Mouse (Mus musculus): ENCODE data around the gene Ticam1.

Ticam1 gene

DNA sequence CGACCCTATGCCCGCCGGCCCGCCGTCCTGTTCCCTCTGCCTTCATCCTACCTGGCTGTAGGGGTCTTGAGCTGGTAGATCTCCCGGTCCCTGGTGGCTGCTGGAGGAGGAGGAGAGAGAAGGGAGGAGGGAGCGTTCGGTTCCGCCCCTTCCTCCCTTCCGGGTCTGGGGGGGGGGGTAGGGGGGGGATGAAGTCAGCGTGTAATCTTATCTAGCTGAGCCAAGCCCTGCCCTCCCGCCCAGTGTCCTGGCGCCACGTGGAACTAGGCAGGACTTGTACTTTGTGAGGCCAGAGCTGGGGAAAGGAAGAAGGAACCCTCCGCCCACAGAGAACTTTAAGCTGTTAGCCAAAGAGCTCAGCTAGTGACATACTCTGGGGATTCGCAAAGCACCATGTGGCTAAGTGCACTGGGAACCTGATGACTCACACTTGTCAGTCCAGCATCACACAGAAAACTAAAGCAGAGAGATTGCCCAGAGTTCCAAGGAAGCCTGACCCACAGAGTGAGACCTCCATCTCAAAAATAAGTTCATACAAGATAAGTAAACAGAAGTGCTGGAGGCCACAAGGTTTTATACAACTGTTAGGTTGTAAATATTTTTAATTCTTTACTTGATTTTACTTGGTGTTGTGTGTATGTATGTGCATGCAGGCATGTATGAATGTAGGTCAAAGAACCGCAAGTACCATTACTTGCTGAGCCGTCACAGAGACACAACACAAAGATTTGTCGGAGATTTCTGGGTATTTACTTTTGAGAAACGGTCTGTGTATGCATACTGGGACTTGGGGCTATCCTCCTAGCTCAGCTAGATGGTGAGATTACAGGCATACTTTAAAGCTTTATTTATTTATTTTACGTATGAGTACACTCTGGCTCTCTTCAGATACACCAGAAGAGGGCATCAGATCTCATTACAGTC is at the start of gene Ticam1:
Gene Ticam1 (minus strand): TSS at position 144 of the 924 bp plus-strand sequence.
- peak; percentile 69 to 78 for DNase-seq

DNA sequence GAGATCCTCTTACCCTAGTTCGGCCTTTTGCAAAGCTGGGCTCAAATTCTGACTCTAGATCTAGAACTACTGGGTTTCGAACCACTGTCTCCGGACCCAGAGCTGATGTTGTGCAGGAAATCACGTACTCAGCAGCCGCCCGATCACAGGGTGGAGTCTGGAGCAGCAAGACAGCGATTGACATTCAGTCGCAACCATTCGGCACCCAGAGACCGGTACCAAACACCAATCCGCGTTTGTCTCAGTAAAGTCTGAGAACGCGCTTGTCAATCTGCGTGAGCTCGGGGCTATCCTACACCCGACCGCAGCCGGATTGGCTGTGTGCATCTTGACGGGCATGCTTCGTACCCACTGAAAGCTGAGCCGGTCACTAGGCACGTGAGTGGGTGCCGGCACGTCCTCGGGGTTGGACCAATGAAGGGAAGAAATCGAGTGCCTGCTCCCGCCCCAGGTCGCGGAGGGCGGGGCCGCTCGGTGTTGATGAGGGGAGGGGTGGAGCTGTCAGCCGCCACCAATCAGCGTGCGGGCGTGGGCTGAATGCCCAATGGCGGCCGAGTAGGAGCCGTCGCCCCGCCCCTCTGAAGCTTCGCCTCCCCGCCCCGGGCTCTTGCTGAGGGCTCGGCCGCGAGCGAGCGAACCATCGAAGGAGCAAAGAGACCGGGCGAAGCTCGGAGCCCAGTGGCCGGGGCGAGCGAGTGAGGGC is 49.0 kb upstream of the Ticam1 start, which contains the start of gene Kdm4b:
Gene Kdm4b (plus strand): TSS at position 613 of the 703 bp plus-strand sequence.
- peak; percentile 98 to 100 for DNase-seq

DNA sequence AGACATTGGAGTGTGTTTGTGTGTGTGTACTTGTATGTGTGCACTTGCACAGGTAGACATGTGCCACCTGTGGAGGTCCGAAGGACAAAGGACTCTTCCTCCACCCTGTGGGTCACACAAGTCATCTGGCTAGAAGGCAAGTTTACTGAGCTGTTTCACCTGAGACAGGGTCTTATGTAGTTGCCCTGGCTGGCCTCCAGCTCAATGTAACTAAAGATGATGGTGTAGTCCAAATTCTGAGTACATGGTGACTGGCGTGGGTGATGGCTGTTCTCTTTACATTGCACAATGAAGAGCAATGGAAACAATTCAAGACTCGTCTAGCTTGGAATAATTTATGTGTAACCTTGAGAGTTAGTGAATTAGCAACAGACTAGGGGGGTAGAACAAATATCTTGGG is 47.8 kb upstream of the Ticam1 start:
- DNase-seq = no peak

DNA sequence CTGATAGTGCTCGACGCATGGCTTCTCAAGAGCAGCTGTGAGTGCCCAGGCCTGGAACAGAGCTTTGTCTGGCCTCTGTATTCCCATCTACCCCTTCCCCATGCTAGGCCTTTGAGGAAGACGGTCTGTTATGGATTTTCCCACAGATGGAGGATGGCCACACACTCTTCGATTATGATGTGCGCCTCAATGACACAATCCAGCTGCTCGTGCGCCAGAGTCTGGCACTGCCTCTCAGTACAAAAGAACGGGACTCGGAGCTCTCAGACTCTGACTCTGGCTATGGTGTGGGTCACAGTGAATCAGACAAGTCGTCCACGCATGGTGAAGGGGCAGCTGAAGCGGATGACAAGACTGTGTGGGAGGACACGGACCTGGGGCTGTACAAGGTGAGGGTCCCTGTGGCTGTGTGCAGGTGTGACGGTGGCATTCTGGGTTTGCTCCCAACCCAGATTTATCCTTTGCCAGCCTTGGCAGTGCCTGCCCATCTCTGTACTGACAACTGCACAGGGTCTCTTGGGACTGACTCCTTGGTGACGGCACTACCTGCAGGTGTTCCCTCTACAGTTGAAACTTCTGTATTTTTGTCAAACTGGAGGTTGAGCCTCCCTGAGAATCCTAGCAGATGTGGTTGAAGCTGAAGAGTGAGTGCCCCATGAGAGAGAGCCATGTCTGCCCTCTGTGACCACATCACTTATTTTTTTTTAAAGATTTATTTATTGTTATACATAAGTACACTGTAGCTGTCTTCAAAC is 32.8 kb upstream of the Ticam1 start:
- no peak for DNase-seq

DNA sequence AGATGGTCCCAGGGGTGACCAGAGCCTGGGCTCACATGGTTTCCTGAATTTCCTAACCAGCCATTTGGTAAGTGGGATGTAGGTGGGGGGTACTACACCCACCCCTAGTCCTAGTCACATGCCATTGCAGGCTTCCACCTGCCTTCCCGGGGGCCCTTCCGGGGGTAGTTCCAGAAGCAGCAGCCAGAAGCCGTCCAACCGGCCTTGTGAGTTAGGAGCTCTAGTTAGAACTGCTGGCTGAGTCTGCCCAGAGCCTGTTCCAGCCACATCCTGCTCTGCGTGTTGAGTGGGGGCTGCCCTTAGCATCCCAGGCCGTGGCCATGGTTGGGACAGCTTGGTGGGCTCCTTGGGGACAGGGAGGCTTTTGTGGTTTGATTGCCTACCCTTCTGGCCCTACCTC is 31.5 kb upstream of the Ticam1 start:
- no peak for DNase-seq

DNA sequence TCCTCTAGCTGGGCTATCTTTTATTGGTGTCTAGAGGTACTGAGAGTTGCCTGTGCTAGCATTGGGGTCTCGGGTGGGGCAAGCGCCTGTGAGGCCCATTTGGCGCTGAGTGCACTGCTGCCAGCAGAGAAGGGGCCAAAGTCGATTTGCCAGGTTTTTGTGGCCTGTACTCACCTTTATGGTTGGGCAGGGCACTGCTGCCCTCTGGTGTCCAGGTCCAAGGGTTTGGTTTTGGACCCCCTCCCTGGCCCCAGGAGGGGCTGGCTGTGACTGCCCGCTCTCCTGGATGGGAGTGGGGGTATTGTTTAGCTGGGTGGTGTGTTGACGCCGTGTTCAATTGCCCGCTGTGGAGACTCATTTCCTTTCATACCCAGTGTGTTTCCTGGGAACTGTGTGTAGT is 29.2 kb upstream of the Ticam1 start:
- peak in 1 of 2 experiments; percentile 44 for DNase-seq

DNA sequence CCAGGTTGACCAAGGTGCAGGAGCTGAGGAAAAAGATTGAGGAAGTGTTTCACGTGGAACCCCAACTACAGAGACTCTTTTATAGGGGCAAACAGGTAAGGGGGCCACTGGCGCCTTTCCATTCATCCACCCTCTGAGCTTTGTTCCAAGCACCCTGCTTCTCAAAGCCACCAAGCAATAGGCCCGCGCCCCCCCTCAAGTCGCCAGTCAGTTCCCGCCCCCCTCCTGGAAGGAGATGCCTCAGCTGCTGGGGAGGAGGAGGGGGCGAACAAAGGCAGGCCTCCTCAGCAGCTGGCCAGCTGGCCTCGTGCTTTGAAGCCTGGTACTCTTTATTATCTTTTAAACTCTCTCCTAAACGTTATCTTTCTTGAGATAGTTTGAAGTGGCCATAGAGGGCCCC is 28.6 kb upstream of the Ticam1 start:
- no peak for DNase-seq

DNA sequence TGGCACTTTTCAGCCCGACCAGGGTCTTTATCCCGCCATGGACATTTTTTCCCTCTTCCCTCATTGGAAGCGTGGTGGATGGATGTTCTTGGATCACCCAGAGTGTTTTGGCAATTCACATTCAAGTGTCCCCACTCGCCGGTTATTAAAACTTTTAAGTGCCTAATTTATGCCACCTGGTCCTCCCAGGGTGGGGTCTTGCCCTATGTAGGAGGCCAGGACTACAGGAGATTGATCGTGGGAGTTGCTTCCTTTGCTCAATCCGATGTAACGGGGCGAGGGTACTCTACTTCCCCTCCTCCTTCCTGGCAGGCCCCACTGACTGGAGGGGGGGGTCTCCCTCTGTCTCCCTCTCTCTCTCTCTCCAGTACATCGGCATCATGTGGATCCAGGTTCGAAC is 28.1 kb upstream of the Ticam1 start:
- no peak for DNase-seq

DNA sequence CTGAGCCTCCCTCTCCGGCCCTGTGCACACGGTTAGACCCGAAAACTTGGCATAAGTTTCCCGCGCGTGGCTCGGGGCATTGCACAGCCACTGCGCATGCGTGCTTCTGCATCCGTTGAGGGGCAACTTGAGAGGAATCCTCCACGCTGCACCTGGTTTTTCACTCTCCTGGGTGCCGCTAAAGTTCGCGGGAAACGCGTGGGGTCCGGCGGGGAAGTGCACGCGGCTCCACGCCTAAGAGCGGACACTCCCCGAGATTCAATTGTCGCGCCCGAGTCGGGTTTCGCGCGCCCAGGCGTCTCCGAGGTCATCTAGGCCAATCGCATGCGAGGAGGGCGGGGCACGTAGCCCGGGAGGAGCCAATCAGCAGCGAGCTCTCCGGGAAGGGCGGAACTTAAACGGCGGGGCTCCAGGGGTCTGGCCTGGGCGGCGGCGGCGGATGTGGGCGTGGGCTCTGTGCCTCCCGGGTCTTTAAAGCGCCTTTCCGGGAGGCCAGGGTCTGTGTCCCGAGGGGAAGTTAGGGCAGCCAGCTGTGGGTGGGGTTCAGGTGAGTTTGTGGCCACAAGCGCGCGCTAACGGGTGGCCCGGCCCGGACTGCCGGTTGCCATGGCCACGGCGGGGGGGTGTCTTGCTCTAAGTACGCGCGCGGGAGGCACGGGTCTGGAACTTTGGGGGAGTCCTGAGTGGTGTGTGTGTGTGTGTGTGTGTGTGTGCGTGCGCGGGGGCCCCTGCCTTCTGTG is 27.4 kb upstream of the Ticam1 start:
- peak; percentile 93 to 96 for DNase-seq

DNA sequence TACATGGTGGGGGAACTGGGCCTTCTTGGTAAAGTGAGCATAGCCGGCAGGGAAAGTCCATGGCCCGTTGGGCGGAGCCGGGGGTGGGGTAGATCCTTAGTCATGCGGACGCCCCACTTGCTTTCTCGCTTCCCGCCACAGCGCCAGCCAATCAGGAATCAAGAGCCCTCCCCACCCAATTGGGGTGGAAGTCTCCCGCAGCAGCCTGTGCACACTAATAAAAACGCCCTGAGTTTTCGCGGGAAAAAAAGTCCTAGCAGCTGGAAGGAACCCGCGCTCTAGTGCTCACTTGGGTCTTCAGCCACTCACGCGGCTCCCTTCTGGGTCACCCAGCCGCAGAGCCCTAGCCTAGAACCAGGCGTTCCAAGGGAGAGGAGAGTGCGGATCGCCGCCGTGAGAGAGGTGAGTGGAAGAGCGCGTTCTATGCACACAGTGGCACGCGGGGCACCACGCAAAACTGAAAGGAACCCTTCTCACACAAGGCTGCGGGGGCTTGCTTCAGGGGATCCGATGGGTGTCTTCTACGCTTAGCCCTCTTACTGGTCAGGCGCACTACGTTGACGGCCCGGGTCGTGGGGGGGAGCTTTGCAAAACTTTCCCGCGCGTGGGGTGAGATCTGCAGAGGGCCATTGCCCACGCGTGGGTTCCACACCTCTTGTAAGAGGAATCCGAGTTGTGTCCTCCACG is 26.7 kb upstream of the Ticam1 start, which contains the start of gene Uhrf1:
Gene Uhrf1 (plus strand): TSS at position 162 of the 687 bp plus-strand sequence.
- DNase-seq = no peak

DNA sequence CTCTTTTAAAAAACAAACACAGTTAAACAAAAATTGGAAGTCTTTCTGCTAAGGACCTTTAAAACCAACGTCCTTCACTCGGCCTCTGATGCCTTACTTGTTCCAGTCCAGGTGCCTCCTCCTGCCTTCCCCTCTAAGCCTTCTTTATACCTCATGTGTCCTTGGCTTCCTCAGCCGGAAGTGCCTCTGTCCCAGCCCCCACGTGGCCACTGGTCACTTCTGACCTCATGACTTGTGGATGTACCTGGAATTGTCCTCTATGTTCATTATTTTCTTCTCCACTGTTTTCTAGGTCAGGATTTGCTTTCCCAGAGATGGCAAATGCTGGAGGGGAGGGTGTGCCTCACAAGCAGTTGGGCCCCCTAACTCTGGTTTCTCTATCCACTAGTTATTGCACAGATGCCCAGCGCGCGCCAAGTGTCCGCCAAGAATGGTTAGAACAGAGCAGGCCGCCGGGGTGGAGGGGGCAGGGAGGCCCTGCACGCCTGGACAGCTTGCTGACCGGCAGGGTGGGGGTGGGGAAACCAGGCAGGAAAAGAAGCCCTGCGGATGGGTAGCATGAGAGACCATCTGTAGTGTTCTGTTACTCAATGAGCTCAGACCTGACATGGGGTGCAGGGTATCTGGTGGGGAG is 25.9 kb upstream of the Ticam1 start:
- DNase-seq = no peak

DNA sequence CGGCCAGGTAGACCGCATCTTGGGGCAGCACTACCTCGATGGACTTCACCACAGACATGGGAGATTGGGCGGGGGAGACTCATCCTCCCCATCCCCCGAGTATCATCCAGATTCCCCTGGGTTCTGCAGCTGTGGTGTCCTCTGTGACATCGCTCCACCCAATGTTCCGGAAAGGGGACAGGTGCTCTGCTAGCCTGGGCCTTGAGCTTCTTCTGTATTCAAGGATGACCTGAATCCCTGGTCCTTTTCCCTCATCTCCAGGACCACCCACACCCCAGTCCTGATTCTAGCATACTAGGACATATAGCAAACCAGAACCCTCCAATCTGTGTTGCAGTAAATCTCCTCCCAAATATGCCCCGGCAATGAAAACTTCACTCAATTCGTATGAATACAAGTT is 23.6 kb upstream of the Ticam1 start, which contains the start of gene Arrdc5:
Gene Arrdc5 (minus strand): TSS at position 101 of the 400 bp plus-strand sequence.
- no peak for DNase-seq

DNA sequence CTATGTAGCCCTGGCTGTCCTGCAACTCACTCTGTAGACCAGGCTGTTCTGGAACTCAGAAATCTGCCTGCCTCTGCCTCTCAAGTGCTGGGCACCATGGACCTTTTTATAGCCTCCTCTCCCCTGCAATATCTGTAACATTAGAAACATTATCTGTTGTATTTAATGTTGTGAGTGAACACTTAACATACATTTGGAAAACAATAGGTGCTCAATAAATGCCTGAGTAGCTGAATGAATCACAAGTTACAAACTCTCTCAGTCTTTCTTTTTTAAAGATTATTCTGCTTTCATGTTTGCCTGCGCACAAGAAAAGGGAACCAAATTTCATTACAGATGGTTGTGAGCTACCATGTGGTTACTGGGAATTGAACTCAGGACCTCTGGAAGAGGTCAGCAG is 21.7 kb upstream of the Ticam1 start:
- no peak for DNase-seq

DNA sequence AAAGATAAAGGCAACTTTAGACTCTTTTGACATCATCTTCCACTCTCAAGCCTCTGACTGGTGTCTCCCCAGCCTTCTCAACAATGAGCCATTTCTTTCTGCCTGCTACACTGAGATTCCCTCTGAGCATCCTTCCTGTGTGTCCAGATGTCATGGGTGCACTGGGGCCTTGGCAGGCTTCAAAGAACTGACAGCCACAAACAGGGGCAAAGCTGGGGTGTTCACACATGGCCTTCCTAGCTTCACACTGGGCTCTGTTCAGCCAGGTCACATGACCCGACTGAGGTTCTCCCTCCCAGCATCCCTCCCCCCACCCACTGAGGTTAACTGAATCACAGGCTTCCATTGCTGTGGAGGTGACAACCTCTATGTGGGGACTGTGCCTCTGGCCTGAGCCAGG is 19.6 kb upstream of the Ticam1 start:
- DNase-seq = no peak

DNA sequence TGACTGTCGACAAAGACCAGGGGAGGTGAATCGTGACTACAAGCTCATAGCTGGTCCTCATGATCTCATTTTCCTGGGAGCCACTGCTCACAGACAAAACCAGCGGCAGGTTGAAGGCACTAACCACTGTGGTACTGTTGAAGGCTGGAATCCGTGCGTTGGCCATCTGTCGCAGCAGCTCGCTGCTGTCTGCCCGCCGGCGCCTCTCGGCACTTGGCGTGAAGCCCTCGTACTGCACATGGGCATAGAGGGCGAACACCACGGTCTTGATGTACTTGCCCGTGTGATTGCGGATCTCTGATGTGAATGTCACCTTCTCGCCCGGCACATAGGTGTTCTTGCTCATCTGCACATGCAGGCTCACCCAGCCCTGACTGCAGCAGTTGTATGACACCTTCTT is 17.7 kb upstream of the Ticam1 start:
- peak; percentile 70 to 79 for DNase-seq

DNA sequence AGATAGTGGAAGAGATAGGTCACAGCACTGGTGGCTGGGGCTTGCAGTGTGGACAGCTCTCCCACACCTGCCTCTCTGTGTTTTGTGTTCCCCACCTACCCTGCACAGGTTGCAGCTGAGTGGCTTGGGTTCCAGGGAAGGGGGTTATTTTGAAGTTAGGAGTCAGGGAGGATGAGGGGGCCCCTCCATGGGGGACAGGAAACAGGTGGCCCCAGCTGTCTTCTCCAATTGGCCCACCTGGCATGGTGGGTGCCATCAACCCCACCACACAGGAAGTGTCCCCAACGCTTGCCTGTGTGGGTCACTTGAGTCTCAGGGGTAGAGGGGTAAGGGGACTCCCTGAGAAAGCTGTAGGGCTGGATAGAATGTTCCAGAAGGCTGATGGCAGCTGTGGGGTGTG is 16.7 kb upstream of the Ticam1 start:
- no peak for DNase-seq

DNA sequence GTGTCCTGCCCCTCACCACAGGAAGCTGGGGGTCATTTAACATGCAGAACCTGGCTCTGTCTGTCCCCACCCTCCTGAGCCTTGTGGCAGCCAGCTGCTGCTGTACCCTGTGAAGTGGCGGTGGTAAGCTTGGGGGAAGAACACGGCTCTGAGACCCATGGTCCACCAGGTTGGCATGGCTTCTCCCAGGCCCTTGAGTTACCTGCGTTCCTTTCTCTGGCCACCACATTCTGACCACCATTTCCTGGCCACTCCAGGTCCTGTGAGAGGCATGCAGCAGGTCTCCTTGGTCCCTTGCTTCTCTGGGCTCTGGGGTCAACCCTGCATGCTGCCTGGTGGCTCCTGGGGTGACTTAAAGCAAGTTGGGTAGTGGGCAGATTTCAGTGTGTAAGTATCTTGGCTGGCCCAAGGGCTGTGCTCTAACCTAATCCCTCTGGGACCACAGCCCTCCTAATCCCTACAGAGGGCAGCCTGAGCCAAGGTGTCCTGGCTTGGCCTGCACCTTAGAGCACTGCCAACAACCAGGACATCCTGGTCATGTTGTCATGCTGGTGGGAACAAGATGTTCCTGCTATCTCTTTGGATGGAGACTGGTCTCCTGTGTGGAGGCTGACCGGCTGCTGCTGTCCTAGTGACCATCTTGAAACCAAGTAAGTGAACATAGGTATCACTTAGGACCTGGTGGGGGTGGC is 16.1 kb upstream of the Ticam1 start, which contains the start of gene Plin3:
Gene Plin3 (minus strand): TSS at position 343 of the 692 bp plus-strand sequence.
- peak in 1 of 2 experiments; percentile 38 for DNase-seq

DNA sequence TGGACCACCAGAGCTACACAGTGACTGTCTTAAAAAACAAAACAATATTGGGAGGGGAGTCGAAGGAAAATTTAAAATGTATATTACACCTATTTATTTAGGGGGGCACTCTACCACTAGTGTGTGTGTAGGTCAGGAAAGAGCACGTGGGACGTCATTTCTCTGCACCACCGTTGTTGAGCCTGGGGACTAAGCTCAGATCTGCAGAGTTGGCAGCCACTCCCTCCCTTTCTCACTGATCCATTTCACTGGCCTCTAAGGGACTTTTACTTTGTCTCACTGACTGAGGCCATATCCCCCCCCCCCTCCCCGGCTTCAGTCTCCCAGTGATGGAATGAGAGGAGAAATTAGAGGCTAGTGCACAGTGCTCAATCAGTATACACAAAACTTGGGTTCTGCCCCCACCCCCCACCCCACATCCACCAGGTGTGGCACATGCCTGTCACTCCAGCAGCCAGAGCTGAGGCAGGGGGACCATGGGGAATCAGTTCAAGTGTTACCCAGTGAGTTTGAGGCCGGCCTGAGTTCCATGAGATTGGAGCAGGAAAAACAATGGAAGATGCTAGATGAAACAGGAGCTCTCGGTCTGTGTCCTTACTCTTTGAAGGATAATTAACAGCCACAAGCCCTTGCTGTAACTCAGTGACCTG is 15.4 kb upstream of the Ticam1 start:
- no peak for DNase-seq

DNA sequence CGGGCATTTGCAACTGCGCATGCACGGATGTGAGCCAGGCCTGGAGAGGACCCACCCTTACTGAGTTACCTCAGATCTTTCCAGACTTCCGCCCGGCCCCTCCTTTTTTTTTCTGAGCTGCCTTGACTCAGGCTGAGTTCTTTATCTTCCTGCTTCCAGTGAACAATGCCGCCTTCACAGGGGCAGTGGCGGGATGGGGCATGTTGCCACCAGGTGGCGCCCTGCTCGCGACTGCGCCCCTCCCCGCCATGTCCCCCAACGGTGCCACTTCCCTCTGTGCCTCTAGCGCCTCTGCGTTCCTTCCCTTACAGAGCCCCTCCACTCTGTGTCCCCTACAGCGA is 14.6 kb upstream of the Ticam1 start:
- DNase-seq = peak; percentile 73 to 84
